Mouse (Mus musculus): ENCODE measurements around the gene Hoga1. TPM values are rescaled to one million over a fixed set of nuclear protein-coding genes. Genes with fewer than 3 reads are reported as not detected.

Hoga1 gene
- total RNA-seq, 2 experiments from 2014 or later: not detected

DNA sequence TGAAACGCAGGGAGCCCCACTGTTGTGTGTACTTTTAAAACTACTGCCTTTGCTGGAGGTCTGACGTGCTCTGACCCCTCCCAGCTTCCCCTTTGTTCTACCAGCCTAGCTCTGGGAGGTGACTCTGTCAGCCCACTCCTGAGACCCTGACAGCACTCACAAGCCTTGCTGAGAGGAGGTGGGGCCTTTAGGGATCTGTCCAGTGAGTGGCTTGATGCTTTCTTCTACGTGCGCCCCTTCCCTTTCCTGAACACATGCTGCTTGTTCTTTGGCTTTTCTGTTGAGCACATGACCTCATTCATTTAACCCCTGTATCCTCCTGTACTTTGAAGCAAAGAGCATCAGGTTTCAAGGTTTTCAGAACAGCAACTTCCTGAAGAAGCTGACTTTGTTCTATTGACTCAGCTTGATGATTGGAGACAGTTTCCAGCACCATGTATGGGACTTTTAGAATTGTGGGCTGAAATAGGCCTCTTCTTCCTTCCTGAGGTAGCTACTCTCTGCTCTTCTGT, 26.3 kb upstream of the Hoga1 start:
- no peak for ATAC-seq (replicated peaks; ENCODE audit: low FRiP score, poor library complexity, severe bottlenecking)

DNA sequence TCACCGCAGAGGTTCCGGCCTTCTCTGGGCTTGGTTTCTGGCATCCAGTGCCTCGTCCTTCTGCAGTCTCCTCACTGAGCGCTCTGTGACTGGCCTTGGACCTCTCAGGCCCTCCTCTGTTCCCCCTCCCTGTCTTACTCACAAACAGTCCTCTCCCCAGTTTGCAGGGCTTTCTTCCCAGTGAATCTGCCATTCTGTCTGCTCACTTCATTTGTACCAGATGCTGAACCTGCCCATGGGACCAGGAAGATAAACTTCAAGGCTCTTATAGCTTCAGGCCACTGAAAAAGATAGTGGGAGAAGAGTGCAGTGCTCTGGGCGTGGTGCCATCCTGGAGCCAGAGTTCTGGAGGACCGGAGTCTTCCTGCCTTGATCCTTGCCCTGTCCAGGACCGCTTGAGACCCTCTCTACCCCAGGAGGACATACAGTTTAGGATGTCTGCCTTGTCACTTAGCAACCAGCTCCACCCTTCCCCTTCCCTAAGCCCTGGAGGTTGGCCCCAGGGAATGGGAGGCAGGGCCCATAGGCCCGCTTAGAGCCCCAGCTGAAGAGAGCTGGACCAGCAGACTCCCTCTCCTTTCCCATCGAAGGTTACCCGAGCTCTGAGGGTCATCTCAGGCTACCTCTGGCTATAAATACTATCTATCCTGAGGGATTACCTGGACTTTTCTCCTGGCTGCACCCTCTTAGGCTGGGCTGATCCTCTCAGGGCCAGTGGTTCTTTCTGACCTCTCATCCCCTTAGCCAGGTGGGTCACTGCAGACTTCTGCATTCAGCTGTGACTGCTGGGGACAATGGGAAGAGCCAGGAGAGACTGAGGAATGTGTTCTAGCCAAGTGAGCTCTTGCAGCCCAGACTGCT, 23.5 kb upstream of the Hoga1 start:
- no peak for ATAC-seq (replicated peaks; ENCODE audit: low FRiP score, poor library complexity, severe bottlenecking)

DNA sequence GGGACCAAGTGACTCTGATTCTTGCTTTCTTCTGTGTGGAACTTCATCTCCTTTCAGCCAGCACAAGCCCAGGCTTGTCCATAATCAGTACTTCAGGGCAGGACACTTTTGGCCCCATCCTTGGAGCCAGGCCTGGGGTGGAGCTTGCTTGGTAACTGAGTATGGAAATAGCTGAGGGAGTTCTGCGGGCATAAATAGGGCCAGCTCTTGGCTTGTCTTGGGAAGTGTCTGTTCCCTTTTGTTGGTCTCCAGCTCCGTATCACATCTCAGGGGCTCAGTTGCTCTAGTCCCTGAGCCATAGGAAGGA, 22.9 kb upstream of the Hoga1 start:
- no peak for ATAC-seq (replicated peaks; ENCODE audit: low FRiP score, poor library complexity, severe bottlenecking)

DNA sequence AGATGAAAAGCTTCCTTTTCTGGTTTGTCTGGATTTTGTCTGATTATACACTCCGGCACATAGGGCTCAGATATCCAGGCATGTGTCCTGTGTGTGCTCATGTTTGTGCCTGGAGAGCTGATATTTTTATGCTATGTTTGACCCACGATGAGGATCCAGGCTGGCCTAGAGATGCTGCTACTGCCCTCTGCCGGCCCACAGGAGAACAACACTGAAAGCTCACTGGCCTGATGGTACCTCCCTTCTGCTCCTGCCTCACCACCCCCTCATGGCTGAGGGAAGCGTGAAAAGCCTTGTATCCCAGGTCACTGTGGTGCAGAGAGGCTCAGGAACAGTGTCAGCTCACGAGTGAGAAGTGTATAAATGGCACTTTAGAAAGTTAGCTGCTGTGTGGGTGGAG, 19.3 kb upstream of the Hoga1 start:
- ATAC-seq (replicated peaks; ENCODE audit: low FRiP score, poor library complexity, severe bottlenecking): peak; percentile 86

DNA sequence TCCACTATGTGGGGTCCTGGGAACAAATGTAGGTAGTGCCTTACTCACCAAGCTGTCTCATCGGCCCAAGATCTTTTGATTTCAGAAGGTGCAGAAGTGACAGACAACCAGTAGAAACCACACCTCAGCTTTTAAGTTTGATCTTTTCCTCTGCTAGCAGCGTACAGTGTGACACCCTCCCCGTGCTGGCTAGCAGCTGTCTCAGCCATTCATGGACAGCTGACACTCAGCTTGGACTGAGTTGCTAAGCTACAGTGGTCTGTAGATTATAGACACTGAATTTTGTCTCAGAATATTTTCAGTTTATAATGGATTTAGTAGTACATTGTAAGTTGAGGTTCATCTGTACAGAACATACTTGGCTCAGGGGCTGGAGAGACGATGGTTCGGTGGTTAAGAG, 14.3 kb upstream of the Hoga1 start:
- ATAC-seq (replicated peaks; ENCODE audit: low FRiP score, poor library complexity, severe bottlenecking): no peak

DNA sequence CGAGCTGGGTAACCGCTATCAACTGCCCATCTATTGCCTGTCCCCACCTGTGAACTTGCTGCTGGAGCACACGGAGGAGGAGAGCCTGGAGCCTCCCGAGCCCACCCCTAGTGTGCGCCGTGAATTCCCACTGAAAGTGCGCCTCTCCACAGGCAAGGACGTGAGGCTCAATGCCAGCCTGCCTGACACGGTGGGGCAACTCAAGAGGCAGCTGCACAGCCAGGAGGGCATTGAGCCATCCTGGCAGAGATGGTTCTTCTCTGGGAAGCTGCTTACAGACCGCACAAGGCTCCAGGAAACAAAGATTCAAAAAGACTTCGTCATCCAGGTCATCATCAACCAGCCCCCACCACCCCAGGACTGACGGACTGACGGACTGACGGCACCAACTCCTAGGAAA, 11.8 kb upstream of the Hoga1 start:
- no peak for ATAC-seq (replicated peaks; ENCODE audit: low FRiP score, poor library complexity, severe bottlenecking)

DNA sequence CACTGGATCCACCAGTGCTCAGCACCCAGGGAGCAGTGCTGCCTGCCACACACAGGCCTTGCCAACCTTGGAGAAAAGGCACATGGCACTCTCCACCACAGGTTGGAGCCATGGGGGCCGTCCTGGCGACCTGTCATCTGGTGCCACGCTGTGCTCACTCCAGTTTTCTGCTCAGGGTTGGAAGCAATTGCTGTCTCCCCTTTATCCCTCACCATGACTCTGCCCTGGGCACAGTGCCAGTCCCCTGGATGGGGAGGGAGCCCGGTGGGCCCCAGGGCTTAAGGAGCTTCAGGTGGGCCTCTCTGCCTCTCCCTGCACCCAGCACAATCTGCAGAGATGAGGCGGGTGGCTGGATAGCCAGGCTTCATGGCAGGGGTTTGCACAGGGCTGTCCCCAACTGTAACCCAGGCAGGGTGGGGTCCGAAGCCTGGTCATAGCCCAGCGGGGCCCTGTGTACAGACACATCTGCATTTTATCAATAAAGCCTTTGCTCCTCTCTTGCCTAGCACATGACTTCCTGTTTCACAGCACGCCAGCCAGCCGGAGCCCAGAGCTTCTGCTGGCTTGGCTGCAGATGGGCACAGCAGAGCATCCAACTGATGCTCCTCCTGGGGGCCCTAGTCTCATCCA, 11.1 kb upstream of the Hoga1 start:
- no peak for ATAC-seq (replicated peaks; ENCODE audit: low FRiP score, poor library complexity, severe bottlenecking)

DNA sequence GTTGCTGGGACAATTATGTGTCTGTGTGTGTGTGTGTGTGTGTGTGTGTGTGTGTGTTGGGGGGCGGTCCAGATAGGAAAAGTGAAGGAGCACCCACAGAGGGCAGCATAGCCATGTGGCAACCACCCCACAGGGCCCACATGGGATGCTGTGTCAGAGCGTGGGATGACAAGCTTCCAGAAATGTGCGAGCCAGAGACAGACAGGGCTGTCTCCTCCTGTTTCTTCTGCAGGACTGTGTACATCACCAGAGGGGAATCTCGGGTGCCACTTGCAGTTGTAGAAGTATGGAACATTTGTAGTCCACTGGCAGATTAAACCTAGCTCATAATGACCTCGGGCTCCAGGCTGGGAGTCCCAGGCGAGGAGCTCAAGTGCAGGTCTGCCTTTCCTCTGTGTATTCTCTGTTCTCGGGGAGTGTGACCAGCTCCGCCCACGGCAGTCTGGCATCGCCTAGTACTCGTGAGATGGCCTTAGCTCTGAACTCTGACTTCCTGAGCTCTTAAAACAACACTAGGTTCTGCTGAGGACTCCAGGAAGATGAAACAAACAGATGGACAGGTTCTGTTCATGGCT, 10.4 kb upstream of the Hoga1 start:
- no peak for ATAC-seq (replicated peaks; ENCODE audit: low FRiP score, poor library complexity, severe bottlenecking)

DNA sequence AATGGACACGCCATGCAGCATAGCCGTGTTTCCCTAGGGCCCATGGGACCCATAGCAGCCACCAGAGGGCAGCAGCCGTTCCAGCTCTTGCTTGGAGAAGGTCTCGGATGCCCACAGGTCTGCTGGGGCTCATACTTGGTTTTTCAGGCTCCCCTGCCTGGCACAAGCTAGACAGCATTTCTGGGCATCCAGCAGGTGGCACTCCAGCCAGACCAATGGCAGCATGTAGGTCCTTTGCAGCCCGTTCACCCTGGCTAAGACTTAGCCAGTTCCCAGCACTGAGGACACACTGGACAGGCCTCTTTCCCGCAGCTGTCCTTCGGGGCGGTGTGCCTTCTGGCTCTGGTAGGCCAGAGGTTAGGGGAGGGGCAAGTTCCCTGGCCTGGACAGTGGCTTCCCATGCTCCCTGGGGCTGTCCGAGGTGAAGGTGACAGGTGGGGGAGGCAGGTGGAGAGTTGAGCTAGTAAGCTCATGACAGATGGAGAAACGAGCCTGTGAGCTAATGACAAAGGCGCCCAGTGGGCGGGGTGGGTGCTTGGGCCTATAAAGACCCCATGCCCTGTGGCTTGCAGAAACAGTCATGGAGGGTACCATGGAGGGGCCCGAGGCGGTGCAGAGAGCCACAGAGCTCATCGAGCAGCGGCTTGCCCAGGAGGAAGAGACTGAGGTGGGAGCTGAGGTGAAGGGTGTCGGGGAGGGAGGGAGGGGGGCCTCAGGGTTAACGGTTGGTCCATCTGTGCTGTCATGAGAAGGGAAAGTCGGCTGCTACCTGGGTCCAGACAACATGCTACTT, 9.8 kb upstream of the Hoga1 start, which contains the start of gene Ankrd2:
Ankrd2 (plus strand) TSS at position 545 of the 793 bp plus-strand sequence.
- peak; percentile 66 for ATAC-seq (replicated peaks; ENCODE audit: low FRiP score, poor library complexity, severe bottlenecking)

DNA sequence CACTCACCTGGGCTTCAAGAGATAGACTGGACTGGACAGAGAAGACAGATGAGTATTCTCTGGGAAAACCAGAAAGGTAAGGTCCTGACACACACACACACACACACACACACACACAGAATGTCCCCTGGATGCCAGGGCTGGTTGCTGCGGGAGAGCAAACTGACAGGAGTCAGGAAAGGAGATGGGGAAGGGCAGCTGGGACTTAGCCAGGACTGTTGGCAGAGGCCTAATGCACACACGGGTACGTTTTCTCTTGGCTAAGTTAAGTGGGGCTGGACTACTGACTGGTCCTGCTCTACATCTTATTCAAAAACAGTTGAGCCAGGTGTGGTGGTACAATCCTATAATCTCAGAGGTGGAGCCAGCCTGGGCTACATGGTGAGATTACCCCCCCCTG, 9.1 kb upstream of the Hoga1 start:
- ATAC-seq (replicated peaks; ENCODE audit: low FRiP score, poor library complexity, severe bottlenecking): no peak

DNA sequence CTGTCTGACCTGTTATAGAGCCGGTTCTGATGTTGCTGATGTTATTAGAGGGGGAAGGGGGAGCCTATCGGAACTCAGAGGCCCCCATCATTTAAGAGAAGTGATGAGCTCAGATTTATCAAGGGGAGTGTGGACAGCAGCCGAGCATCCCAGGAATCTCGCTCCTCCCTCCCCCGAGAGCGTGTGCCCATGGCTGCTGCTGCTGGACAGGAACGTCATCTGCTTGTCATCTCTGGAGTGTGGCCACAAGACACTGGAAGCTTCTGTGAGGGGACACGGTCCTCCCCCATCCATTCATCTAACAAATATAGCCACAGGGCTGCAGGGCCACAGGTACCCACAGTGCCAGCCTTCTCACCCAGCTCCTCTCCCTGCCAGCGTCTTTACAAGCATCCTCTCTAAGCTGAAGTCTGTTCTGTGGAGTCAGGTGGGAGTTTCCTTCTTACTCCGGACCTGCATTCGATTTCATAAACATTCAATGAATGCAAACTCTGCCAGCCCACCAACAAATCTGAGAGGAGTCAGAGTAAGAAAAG, 8.2 kb upstream of the Hoga1 start:
- no peak for ATAC-seq (replicated peaks; ENCODE audit: low FRiP score, poor library complexity, severe bottlenecking)

DNA sequence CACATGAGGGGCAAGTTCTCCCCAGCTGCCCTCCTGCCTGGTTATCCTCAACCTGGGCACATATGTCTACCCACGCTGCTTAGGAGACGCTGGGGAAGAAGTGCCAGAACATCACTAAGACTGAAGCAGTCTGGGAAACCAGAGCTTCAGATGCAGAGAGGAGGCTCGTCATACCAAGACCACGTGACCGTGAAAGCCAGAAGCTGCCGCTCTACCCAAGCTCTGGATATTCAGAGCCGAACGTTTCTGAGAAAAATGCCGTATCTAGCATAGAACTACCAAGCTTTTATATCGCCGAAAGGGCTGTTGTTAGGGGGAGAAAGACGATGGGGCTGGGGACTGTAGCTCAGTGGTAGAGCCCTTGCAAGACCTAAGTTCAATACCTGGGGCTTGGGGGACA, 7.1 kb upstream of the Hoga1 start:
- ATAC-seq (replicated peaks; ENCODE audit: low FRiP score, poor library complexity, severe bottlenecking): no peak

DNA sequence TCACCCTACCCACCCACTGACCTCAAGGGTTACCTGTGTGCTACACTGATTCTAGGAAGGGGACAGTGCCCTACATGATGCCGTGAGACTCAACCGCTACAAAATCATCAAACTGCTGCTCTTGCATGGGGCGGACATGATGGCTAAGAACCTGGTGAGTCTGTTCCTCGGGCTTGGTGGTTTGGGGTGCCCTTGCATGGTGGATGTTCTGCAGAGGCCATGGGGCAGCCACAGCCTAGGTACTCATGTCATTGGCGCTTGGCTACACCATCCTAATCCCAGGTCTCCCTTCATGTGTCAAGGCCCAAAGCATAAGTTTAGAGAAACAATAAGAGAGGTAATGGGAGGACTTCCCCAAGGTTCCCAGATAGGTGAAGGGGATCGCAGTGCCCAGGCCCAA, 1.4 kb upstream of the Hoga1 start:
- ATAC-seq (replicated peaks; ENCODE audit: low FRiP score, poor library complexity, severe bottlenecking): no peak

DNA sequence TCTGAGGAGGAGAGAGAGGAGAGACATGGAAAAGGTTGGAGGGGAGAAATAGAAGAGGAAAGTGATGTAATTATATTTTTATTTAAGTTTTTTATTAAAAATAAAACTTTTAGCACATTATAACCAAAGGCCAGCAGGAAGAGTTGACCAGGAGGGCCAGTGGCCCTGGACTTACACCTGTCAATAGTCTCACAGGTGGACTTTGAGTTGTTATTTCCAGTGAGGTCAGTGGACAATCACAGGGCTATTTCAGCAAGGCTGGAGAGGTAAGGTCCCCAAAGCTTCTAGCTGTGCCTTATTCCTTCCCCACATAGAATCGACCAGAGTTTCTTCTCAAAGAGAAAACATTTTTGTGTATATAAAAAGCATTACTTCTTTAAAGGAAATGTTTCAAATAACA, 4.8 kb downstream of the Hoga1 start:
- ATAC-seq (replicated peaks; ENCODE audit: low FRiP score, poor library complexity, severe bottlenecking): no peak

DNA sequence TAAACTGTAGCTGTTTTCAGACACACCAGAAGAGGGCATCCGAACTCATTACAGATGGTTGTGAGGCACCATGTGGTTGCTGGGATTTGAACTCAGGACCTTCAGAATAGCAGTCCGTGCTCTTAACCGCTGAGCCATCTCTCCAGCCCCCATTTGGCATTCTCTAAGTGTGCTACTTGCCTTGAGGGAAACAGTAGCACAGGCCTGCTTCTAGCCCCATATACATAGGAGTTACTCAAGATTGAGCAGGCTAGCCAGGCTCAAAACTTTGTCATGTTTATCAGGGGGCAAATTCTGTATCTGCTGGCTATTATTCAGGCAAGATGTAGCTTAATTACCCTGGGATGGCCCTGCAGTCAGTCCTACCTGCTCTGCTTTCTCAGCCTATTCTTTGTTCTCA, 5.9 kb downstream of the Hoga1 start:
- ATAC-seq (replicated peaks; ENCODE audit: low FRiP score, poor library complexity, severe bottlenecking): no peak

DNA sequence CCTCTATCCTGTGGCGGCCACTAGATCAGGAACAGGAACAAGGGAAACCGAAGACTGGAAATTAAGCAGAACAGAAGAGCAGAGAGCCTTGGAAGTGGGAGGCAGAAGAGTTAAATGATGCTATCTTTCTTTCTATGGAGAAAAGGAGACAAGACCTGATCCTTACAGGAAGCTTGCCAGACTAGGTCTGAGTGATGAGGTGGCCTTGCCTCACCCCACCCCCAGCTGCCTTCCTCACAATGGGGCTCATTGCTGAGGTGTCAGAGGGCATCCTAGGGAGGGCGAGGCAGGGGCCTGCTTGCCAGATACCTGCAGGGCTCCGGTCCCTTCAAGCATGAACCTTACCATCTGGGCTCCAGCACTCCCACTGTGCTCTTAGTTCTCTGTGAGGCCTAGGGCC, 6.5 kb downstream of the Hoga1 start, which contains the start of gene 4933411K16Rik:
4933411K16Rik (plus strand) TSS at position 301 of the 400 bp plus-strand sequence.
- ATAC-seq (replicated peaks; ENCODE audit: low FRiP score, poor library complexity, severe bottlenecking): no peak

DNA sequence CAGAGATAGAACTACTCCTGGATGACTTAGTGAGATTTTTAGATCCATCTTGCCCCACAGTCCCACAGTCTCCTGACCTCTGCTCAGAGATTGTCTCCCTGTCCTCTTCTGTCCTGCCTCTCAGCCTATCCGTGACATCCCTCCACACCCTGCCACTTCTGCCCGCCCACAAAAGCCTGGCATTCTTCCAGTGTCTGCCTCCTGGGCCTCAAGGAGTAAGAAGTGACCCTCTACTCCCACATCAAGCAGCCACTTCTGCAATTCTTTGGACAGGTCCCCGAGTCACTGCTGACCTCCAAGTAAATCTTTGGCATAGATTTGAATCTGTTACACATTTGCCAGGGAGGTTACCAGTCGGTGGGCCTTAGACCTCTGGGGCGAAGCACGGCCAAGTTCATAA, 8.8 kb downstream of the Hoga1 start:
- 0 out of 2 replicates have a peak, but pooled peaks have one; percentile 38 for ATAC-seq (replicated peaks; ENCODE audit: low FRiP score, poor library complexity, severe bottlenecking)

DNA sequence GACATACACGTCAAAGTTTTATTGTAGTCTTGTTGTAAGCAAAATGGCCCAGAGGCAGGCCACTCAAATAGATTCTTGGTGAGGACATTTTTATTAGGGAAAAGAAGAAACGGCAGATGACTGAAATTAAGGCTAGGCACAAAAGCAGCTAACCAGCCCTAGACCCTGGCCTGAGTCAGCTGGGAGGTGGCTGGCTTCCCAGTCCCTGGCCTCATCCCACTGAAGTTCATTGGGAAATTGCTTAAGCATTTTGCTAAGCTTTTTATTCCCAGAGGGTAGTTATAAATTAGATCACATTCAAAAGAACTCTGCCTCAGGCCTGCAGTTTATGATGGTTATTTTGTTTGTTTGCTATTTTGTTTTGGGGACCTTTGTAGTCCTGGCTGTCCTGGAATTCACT, 10.5 kb downstream of the Hoga1 start:
- no peak for ATAC-seq (replicated peaks; ENCODE audit: low FRiP score, poor library complexity, severe bottlenecking)

DNA sequence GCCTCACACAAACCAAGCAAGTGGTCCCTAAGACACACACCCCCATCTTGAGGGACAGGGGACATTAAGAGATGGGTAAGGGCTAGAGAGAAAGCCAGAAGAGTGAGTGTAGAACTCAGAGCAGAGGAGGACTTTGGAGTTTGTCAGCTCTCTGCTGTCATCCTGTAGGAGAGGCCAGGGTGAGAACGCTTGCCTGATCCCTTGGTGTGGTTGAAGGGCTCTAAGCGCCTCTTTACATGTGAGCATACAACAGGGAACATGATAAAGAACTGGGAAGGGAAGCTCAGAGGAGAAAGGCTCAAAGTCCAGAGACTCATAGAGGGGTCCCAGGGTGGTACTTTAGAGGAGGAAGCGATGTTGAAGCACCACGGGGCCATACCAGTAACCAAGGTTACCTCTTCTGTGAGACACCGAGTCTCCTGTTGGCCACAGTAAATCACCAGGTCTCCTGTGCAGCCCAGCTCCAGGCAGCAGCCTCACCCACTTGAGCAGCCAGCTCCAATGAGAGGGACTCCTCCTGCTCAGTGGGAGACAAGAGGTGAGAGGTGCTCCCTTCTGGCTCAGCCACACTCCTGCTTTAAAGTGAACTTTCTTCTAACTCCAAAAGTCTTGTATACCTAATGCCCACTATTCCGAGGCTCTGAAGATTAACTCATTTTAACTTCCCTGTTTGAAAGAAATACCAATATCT, 11.5 kb downstream of the Hoga1 start:
- ATAC-seq (replicated peaks; ENCODE audit: low FRiP score, poor library complexity, severe bottlenecking): no peak

All from erythroblast, adult 5-6 weeks (primary cell).